Mouse (Mus musculus): ENCODE results near the gene Itm2a.
A peak's percentile ranks its signal among the peaks of the same experiment; 100 is the strongest.

Gene Itm2a

GRCm38 (mm10) chrX:107402915-107403912 is at the start of gene Itm2a:
Gene Itm2a (minus strand): TSS chrX:107403376.
- DNase-seq (ENCODE audit: low spot score) = peak; percentile 6

DNA sequence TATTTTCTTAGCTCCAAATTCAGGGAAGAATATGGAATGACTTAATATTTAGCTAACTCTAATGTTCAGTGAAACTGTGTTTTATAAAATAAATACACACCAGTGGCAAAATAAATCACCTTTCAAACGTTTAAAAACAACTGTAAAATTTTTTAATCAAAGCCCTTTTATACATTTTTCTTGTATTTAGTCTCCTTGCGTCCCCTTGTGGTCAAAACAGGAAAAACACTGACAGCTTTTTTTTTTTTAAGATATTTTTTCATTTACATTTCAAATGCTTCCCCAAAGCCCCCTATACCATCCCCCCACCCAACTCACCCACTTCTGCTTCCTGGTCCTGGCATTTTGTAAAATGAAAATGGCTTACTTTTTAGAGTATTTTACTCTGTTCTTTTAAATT is 32.7 kb upstream of the Itm2a start:
- no peak for DNase-seq (ENCODE audit: low spot score)

DNA sequence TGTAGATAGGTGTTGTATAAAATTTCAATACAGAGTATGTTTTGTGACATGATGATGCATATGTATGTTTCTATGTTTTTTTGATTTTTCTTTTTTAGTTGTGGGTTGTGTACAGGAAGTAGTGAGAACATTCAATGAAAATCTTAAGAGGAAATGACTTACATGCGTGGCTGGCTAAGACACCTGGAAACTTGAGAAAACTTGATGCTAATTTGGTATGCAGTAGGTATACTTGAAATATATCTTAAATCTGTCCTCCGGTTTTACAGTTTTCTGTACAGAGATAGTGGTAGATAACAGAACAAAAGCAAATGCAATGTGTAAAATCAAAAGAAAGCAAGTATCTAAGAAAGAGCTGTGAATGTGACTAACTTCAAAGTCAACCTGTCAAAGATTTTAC is 18.1 kb upstream of the Itm2a start:
- DNase-seq (ENCODE audit: low spot score) = no peak

DNA sequence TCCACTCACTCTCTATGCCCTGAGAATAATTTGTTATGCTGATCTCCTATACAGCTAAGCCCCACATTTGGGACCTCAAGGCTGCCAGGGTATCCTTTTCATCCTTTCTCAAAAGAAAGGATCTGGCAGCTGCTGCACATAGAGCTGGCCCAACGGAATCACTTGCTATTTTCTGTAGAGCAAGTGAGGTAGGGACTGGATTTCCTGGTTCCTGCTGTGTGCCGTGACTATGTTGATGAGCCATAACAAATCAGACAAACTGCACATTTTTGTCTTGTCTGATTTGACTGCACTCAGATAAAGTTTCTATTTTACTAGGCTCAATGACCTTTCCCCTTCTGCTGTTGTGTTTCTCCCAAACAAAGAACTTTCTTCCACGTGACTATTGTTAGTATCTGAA is 14.2 kb upstream of the Itm2a start:
- no peak for DNase-seq (ENCODE audit: low spot score)

- DNase-seq (ENCODE audit: low spot score) = no peak
These were observed 12.8 kb upstream of the Itm2a start for GRCm38 (mm10) chrX:107415999-107416398.

DNA sequence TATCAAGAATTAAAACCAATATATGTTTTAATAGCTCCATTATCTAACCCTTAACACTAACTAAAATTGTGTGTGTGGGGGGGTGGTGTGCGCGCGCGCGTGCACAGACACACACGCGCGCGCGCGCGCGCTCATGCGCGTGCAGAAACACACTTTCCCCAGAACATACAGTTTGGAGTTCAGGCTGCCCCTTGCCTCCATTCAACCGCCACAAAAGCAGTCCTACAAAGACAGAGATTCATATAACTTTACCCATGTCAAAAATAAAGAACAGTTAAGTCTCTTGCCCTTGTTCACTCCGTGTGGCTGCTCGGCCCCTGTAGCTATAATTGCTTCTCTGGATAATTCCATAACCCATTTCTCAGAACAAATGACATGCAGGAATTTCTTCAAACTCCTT is 695 bp downstream of the Itm2a start:
- DNase-seq (ENCODE audit: low spot score) = no peak

DNA sequence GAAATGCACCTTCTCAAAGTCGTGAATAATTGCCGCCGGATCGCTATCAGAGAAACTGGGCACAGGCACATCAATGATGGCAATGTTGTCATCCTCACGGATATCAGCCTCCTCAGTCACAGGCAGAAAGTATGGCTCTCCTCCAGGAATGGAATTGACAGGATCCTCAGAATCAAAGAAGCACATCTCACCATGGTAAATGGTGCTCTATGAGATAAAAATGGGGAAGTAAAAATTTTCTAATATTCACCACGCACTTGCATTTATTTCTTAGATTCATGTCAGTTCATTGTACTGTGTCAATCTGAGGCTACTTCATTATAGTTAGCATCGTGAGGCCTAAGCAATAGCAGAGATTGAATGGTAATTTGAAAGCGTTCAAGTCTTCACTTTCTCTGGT is 4.1 kb downstream of the Itm2a start:
- no peak for DNase-seq (ENCODE audit: low spot score)

- no peak for DNase-seq (ENCODE audit: low spot score)
These were observed 9.9 kb downstream of the Itm2a start for GRCm38 (mm10) chrX:107393256-107393655.

- DNase-seq (ENCODE audit: low spot score) = no peak
These were observed 27.8 kb downstream of the Itm2a start for GRCm38 (mm10) chrX:107375329-107375728.
